Mouse (Mus musculus) neural tube, embryonic 14.5 days (tissue): ENCODE measurements around the gene Zdhhc17. TPM values are rescaled to one million over a fixed set of nuclear protein-coding genes. Genes with fewer than 3 reads are reported as not detected.

ENCODE experiments used
- ATAC-seq: fragments of 200-750 bp; cut with Nextera tagmentation; 2 replicates; pipeline ENCODE4 v1.8.0; 2017; ENCODE audit warnings: low read depth, mild to moderate bottlenecking, moderate TSS enrichment, moderate library complexity
- H3K27ac ChIP-seq: fragments of 300-500 bp; sonication (generic); 2 replicates; pipeline ENCODE4 v1.5.1; 2014; ENCODE audit warnings: low read depth, mild to moderate bottlenecking, control low read depth, low read length, moderate library complexity, mixed read lengths
- H3K27me3 ChIP-seq: fragments of 300-500 bp; sonication (generic); 2 replicates; pipeline ENCODE4 v1.6.1; 2014; ENCODE audit warnings: low read length; ENCODE audit not compliant: control insufficient read depth, insufficient read depth
- H3K36me3 ChIP-seq: fragments of 300-500 bp; sonication (generic); 2 replicates; pipeline ENCODE4 v1.6.1; 2014; ENCODE audit warnings: low read length, mixed read lengths; ENCODE audit not compliant: control insufficient read depth, insufficient read depth
- H3K4me1 ChIP-seq: fragments of 300-500 bp; sonication (generic); 2 replicates; pipeline ENCODE4 v1.6.1; 2014; ENCODE audit warnings: low read length; ENCODE audit not compliant: control insufficient read depth, insufficient read depth
- H3K4me2 ChIP-seq: fragments of 300-500 bp; sonication (generic); 2 replicates; pipeline ENCODE4 v1.6.1; 2014; ENCODE audit warnings: mild to moderate bottlenecking, low read depth, low read length, control low read depth
- H3K4me3 ChIP-seq: fragments of 300-500 bp; sonication (generic); 2 replicates; pipeline ENCODE4 v1.5.1; 2014; ENCODE audit warnings: low read depth, low read length, control low read depth, mixed read lengths
- H3K9ac ChIP-seq: fragments of 300-500 bp; sonication (generic); replicated peaks from 2 replicates; pipeline ENCODE4 v1.6.1; 2014; ENCODE audit warnings: low read depth, mild to moderate bottlenecking, control low read depth, low read length, mixed read lengths
- H3K9me3 ChIP-seq: fragments of 300-500 bp; sonication (generic); 2 replicates; pipeline ENCODE4 v1.6.1; 2016; ENCODE audit warnings: low read length; ENCODE audit not compliant: control insufficient read depth
- WGBS: fragments of 180-500 bp; shearing (Covaris S2); extraction: QIAGEN DNeasy Blood & Tissue Kit; methylation state at CpG from one replicate; pipeline ENCODE4 v1.1.7; 2014; 5-methylcytosine and 5-hydroxymethylcytosine counted together
- polyA plus RNA-seq: library from polyadenylated mRNA; unstranded; fragments of >200 nt; fragmentation: Nextera tagmentation; extraction: Ambion mirVana; gene quantifications from 2 replicates; pipeline ENCODE4 v1.2.1, GENCODE M21; 2014

The Zdhhc17 gene
- polyA plus RNA-seq, 1 experiment from 2014 or later: 90.4 TPM

GRCm38 (mm10) chr10:111031511-111032365 lies 21.8 kb upstream of the Zdhhc17 start:
- 49% methylated on average over 20 of the region's 20 CpGs for WGBS
- no peaks in the 10 kb centered on the region for H3K9me3 ChIP-seq
- no peak overlapping the region for H3K9ac ChIP-seq
- H3K36me3 ChIP-seq: no peaks in the 10 kb centered on the region
- H3K27ac ChIP-seq: no peak overlapping the region
- no peak overlapping the region; the same call in 1 of the 2 replicates for H3K4me2 ChIP-seq
- H3K27me3 ChIP-seq: no peaks in the 10 kb centered on the region
- no peaks in the 10 kb centered on the region for H3K4me1 ChIP-seq
- no peak for ATAC-seq
- H3K4me3 ChIP-seq: no peak overlapping the region

GRCm38 (mm10) chr10:111030845-111031244 lies 20.9 kb upstream of the Zdhhc17 start:
- ATAC-seq: no peak
- Histone ChIP-seq H3K9me3 (no peaks in the 10 kb centered on the region), H3K27ac (no peak overlapping the region), H3K4me3 (no peak overlapping the region), H3K9ac (no peak overlapping the region), H3K36me3 (no peaks in the 10 kb centered on the region), H3K27me3 (no peaks in the 10 kb centered on the region), H3K4me1 (no peaks in the 10 kb centered on the region), H3K4me2 (no peak overlapping the region)
- WGBS: 88% methylated on average over 2 of the region's 2 CpGs

- 70% methylated on average over 6 of the region's 6 CpGs for WGBS
- Histone ChIP-seq H3K27me3 (no peaks in the 10 kb centered on the region), H3K4me2 (no peak overlapping the region), H3K4me1 (no peaks in the 10 kb centered on the region), H3K4me3 (no peak overlapping the region), H3K36me3 (no peaks in the 10 kb centered on the region), H3K27ac (no peak overlapping the region), H3K9me3 (no peaks in the 10 kb centered on the region), H3K9ac (no peak overlapping the region)
- no peak for ATAC-seq
Observed at GRCm38 (mm10) chr10:111026106-111026505, 16.2 kb upstream of the Zdhhc17 start.

- ATAC-seq: no peak
- WGBS: 45% methylated on average over 4 of the region's 4 CpGs
Observed at GRCm38 (mm10) chr10:111024746-111025145, 14.8 kb upstream of the Zdhhc17 start.

GRCm38 (mm10) chr10:111014476-111014875 lies 4.5 kb upstream of the Zdhhc17 start:
- H3K9ac ChIP-seq: no peak overlapping the region
- no peaks in the 10 kb centered on the region for H3K36me3 ChIP-seq
- H3K4me1 ChIP-seq: peaks cover 4% of the 10 kb centered on the region; the same call in 1 of the 2 replicates
- no peak overlapping the region for H3K4me2 ChIP-seq
- H3K27me3 ChIP-seq: no peaks in the 10 kb centered on the region
- no peaks in the 10 kb centered on the region for H3K9me3 ChIP-seq
- no peak overlapping the region for H3K4me3 ChIP-seq
- WGBS: 80% methylated on average over 17 of the region's 17 CpGs
- H3K27ac ChIP-seq: no peak overlapping the region
- ATAC-seq: no peak

More at GRCm38 (mm10) chr10:111024746-111025145, 14.8 kb upstream of the Zdhhc17 start:
- no peaks in the 10 kb centered on the region for H3K27me3 ChIP-seq
- H3K9ac ChIP-seq: no peak overlapping the region
- H3K36me3 ChIP-seq: no peaks in the 10 kb centered on the region
- no peaks in the 10 kb centered on the region for H3K4me1 ChIP-seq
- no peak overlapping the region for H3K27ac ChIP-seq
- no peak overlapping the region for H3K4me2 ChIP-seq
- H3K4me3 ChIP-seq: no peak overlapping the region
- H3K9me3 ChIP-seq: no peaks in the 10 kb centered on the region

- 95% methylated on average over 3 of the region's 3 CpGs for WGBS
- no peaks in the 10 kb centered on the region for H3K36me3 ChIP-seq
Observed at GRCm38 (mm10) chr10:111013265-111013664, 3.3 kb upstream of the Zdhhc17 start.

GRCm38 (mm10) chr10:111012496-111013038 lies 2.6 kb upstream of the Zdhhc17 start:
- Histone ChIP-seq H3K27me3 (no peaks in the 10 kb centered on the region), H3K36me3 (no peaks in the 10 kb centered on the region), H3K4me2 (no peak overlapping the region), H3K4me3 (no peak overlapping the region), H3K4me1 (peaks cover 14% of the 10 kb centered on the region), H3K27ac (no peak overlapping the region), H3K9me3 (no peaks in the 10 kb centered on the region), H3K9ac (no peak overlapping the region)
- no peak for ATAC-seq
- 69% methylated on average over 5 of the region's 5 CpGs for WGBS

More at GRCm38 (mm10) chr10:111013265-111013664, 3.3 kb upstream of the Zdhhc17 start:
- no peak overlapping the region for H3K9ac ChIP-seq
- no peak for ATAC-seq
- H3K4me2 ChIP-seq: no peak overlapping the region
- no peaks in the 10 kb centered on the region for H3K9me3 ChIP-seq
- no peak overlapping the region for H3K4me3 ChIP-seq
- no peak overlapping the region for H3K27ac ChIP-seq
- peaks cover 7% of the 10 kb centered on the region for H3K4me1 ChIP-seq
- no peaks in the 10 kb centered on the region for H3K27me3 ChIP-seq

- 2% methylated on average over 14 of the region's 14 CpGs for WGBS
- peak overlapping the region; percentile 100 for H3K9ac ChIP-seq
Observed at GRCm38 (mm10) chr10:111011226-111011765, 1.4 kb upstream of the Zdhhc17 start.

More at GRCm38 (mm10) chr10:111011226-111011765, 1.4 kb upstream of the Zdhhc17 start:
- peak overlapping the region; percentile 91 for H3K4me3 ChIP-seq
- peak overlapping the region; percentile 100 for H3K27ac ChIP-seq
- no peak for ATAC-seq
- no peaks in the 10 kb centered on the region for H3K9me3 ChIP-seq
- H3K4me2 ChIP-seq: peak overlapping the region; percentile 96
- H3K27me3 ChIP-seq: no peaks in the 10 kb centered on the region
- H3K4me1 ChIP-seq: peaks cover 18% of the 10 kb centered on the region
- H3K36me3 ChIP-seq: no peaks in the 10 kb centered on the region
